Mouse (Mus musculus) lung, postnatal 0 days (tissue): ENCODE measurements around the gene Ttll8. TPM values are rescaled to one million over a fixed set of nuclear protein-coding genes. Genes with fewer than 3 reads are reported as not detected.

Source experiments
- ATAC-seq: fragments of 200-750 bp; cut with Nextera tagmentation; 2 replicates; pipeline ENCODE4 v1.8.0; 2017; ENCODE audit warnings: moderate library complexity
- DNase-seq: peaks from one replicate; pipeline ENCODE4 v3.0.0-alpha.2; 2016; ENCODE audit warnings: low spot score
- H3K27ac ChIP-seq: fragments of 300-500 bp; sonication (generic); 2 replicates; pipeline ENCODE4 v1.5.1; 2014; ENCODE audit warnings: antibody characterized with exemption, mild to moderate bottlenecking, low read length, mixed read lengths
- H3K27me3 ChIP-seq: fragments of 300-500 bp; sonication (generic); replicated peaks from 2 replicates; pipeline ENCODE4 v1.6.1; 2014; ENCODE audit warnings: low read length, mixed read lengths; ENCODE audit not compliant: insufficient read depth
- H3K36me3 ChIP-seq: fragments of 300-500 bp; sonication (generic); 2 replicates; pipeline ENCODE4 v1.6.1; 2014; ENCODE audit warnings: low read length, mixed read lengths; ENCODE audit not compliant: insufficient read depth
- H3K4me1 ChIP-seq: fragments of 300-500 bp; sonication (generic); 2 replicates; pipeline ENCODE4 v1.6.1; 2014; ENCODE audit warnings: antibody characterized with exemption, low read depth, low read length, mixed read lengths; ENCODE audit not compliant: insufficient read depth
- H3K4me2 ChIP-seq: fragments of 300-500 bp; sonication (generic); replicated peaks from 2 replicates; pipeline ENCODE4 v1.6.1; 2014; ENCODE audit warnings: low read depth, mild to moderate bottlenecking, low read length, moderate library complexity, mixed read lengths
- H3K4me3 ChIP-seq: fragments of 300-500 bp; sonication (generic); 2 replicates; pipeline ENCODE4 v1.5.1; 2014; ENCODE audit warnings: low read depth, low read length
- H3K9ac ChIP-seq: fragments of 300-500 bp; sonication (generic); replicated peaks from 2 replicates; pipeline ENCODE4 v1.6.1; 2014; ENCODE audit warnings: low read depth, mild to moderate bottlenecking
- H3K9me3 ChIP-seq: fragments of 300-500 bp; sonication (generic); 2 replicates; pipeline ENCODE4 v1.6.1; 2016; ENCODE audit warnings: low read length, mixed read lengths
- CTCF ChIP-seq: IDR thresholded peaks from 2 replicates; pipeline ENCODE4 v1.5.1; 2016; ENCODE audit warnings: antibody characterized with exemption, mild to moderate bottlenecking
- EP300 ChIP-seq: IDR thresholded peaks from 2 replicates; pipeline ENCODE4 v1.6.1; 2016; ENCODE audit warnings: antibody characterized with exemption, mild to moderate bottlenecking, control low read depth
- WGBS: fragments of 180-500 bp; shearing (Covaris S2); extraction: QIAGEN DNeasy Blood & Tissue Kit; methylation state at CpG from one replicate; pipeline ENCODE4 v1.1.7; 2014; 5-methylcytosine and 5-hydroxymethylcytosine counted together
- polyA plus RNA-seq: library from polyadenylated mRNA; unstranded; fragments of >200 nt; fragmentation: Nextera tagmentation; extraction: Ambion mirVana; gene quantifications from 2 replicates; pipeline ENCODE4 v1.2.1, GENCODE M21; 2015

Gene Ttll8
- polyA plus RNA-seq, 1 experiment from 2014 or later, result 0.06 TPM

DNA sequence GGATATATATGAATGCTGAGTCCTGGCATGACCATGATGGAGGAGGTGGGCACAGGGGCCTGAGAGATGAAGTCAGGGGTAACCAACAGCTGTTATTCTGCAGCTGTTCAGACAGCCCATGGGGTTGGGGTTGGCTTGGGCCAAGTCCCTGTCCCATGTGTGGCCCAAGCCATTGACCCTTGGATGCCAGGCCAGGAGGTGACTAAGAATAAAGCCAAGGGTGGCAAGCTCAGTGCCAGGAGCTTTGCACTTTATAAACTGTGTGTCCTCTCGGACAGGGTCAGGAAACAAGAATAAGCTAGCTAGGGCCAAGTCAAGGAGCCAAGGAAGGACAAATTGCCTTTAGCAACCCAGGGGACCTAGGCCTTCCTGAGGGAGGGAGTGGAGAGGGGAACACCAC, 62.0 kb downstream of the Ttll8 start:
- no peaks in the 10 kb centered on the region for H3K9me3 ChIP-seq
- ATAC-seq, result no peak
- no peak overlapping the region for H3K9ac ChIP-seq
- H3K4me3 ChIP-seq, result no peak overlapping the region
- no peak for DNase-seq
- H3K4me1 ChIP-seq, result no peaks in the 10 kb centered on the region
- no peak overlapping the region for H3K27ac ChIP-seq
- TF ChIP-seq CTCF (no peak), EP300 (no peak)
- H3K36me3 ChIP-seq, result no peaks in the 10 kb centered on the region
- WGBS, result 69% methylated on average over 1 of the region's 1 CpGs
- no peaks in the 10 kb centered on the region for H3K27me3 ChIP-seq
- H3K4me2 ChIP-seq, result no peak overlapping the region

DNA sequence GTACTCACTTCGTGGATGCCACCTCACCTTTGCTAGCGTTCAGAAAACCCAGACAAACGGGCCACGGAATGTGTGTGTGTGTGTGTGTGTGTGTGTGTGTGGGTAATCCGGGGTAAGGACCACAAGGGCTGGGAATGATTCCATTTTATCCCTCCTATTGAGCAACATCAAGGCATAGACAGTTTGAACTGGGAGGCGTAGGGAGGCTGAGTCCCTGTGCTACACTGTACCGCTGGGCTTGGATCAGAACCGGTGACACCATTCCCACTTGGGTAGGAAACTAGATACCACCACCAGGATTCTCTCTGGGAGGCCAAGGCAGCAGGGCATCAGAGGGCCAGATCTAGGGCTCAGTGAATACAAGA, 62.6 kb downstream of the Ttll8 start:
- H3K4me3 ChIP-seq, result no peak overlapping the region
- 65% methylated on average over 8 of the region's 8 CpGs for WGBS
- no peaks in the 10 kb centered on the region for H3K36me3 ChIP-seq
- H3K27ac ChIP-seq, result no peak overlapping the region
- no peak for DNase-seq
- ATAC-seq, result no peak
- no peaks in the 10 kb centered on the region for H3K27me3 ChIP-seq
- H3K9me3 ChIP-seq, result no peaks in the 10 kb centered on the region
- TF ChIP-seq CTCF (no peak), EP300 (no peak)
- no peak overlapping the region for H3K9ac ChIP-seq
- H3K4me2 ChIP-seq, result peak overlapping the region; percentile 74; the same call in 1 of the 2 replicates
- H3K4me1 ChIP-seq, result no peaks in the 10 kb centered on the region

DNA sequence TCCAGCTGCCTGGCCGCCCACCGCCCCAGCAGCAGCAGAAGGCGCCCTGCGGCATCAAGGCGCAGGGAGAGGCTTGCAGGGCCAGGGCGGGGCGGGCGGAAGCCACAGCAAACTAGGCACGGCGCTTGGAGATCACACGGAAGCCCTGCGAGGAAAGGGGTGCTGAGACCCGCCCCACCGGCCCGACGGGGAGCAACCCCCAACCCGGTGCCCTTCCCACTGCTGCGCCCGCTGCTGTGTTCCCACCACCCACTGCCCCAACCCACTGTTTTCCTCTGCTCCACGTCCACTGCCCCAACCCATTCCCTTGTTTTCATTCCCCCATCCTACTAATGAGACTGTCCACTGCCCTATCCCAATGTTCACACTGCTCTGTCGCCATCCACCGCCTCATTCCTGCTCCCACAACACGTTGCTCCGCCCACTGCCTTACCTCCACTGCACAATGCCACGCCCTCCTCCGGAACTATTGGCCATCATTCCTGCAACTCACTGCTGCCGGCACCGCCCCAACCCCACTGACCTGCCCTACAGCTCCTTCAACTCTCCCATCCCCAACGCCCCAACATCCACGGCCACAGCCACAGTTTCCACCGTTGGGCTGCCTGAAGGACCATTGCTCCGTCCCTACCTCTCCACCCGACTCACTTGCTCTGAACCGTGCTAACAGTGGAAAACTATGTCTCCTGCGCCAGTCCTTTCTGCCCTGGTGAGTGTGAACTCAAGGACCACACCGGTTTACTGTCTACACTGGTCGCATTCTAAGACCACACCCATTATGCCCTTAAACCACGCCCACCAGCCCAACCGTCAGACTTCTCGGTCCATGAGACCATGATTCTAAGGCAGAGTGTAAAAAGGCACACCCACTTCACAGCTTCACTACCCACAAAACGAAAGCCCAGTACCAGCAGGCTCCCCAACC, 63.2 kb downstream of the Ttll8 start:
- Histone ChIP-seq H3K4me2 (peak overlapping the region; percentile 74), H3K4me1 (no peaks in the 10 kb centered on the region), H3K4me3 (peak overlapping the region; percentile 33), H3K27ac (no peak overlapping the region), H3K9me3 (no peaks in the 10 kb centered on the region), H3K36me3 (no peaks in the 10 kb centered on the region), H3K9ac (peak overlapping the region; percentile 27), H3K27me3 (no peaks in the 10 kb centered on the region)
- TF ChIP-seq CTCF (no peak), EP300 (no peak)
- peak; percentile 93 for DNase-seq
- WGBS, result 1% methylated on average over 39 of the region's 41 CpGs
- ATAC-seq, result peak; percentile 95

DNA sequence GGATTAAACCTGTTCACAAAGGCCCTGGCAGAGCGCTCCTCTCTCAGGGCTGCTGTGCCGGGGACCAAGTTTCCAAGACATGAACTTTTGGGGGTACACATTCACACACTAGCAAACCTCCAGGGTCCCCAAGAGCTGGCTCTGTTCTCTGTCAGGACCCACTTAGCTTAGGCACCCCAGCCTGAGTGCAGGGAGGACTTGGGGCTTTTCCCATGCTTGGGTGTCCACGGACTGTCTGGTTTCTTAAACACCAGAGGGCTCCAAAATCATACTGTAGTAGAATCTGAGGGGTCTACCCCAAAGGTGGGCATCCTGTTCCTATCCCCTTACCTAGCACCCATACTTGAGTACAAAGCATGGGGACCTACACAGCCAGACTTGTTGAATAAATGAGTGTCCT, 64.2 kb downstream of the Ttll8 start:
- no peak for TF ChIP-seq EP300
- no peak for TF ChIP-seq CTCF
- Histone ChIP-seq H3K27ac (no peak overlapping the region), H3K4me2 (peak overlapping the region; percentile 74; the same call in 1 of the 2 replicates), H3K4me1 (no peaks in the 10 kb centered on the region), H3K36me3 (no peaks in the 10 kb centered on the region), H3K27me3 (no peaks in the 10 kb centered on the region), H3K9ac (no peak overlapping the region), H3K9me3 (no peaks in the 10 kb centered on the region), H3K4me3 (no peak overlapping the region)
- DNase-seq, result no peak
- 82% methylated on average over 3 of the region's 3 CpGs for WGBS
- no peak for ATAC-seq

DNA sequence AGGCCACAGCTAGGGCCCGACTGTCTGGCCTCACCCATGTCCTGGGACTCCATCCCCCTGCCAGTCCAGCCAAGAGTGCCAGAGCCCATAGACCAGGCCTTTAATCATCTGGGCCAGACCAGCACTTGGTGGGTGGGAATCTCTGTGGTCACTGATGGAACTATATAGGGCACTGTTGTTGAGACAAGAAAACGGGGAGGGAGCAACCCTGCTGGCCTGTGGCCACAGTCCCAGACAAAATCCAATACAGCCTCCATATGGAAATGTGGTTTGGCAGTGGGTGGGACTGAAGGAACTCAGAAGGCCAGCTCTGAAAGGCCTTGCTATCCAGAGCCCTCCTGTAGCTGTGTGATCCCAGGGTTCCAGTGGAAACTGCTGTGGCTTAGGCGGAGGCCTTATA, 65.2 kb downstream of the Ttll8 start:
- no peaks in the 10 kb centered on the region for H3K27me3 ChIP-seq
- H3K4me3 ChIP-seq, result no peak overlapping the region
- no peaks in the 10 kb centered on the region for H3K9me3 ChIP-seq
- H3K4me2 ChIP-seq, result no peak overlapping the region
- DNase-seq (no peak), ATAC-seq (no peak)
- WGBS, result 84% methylated on average over 3 of the region's 3 CpGs
- H3K36me3 ChIP-seq, result no peaks in the 10 kb centered on the region
- H3K27ac ChIP-seq, result no peak overlapping the region
- H3K4me1 ChIP-seq, result no peaks in the 10 kb centered on the region
- no peak overlapping the region for H3K9ac ChIP-seq
- TF ChIP-seq CTCF (no peak), EP300 (no peak)

DNA sequence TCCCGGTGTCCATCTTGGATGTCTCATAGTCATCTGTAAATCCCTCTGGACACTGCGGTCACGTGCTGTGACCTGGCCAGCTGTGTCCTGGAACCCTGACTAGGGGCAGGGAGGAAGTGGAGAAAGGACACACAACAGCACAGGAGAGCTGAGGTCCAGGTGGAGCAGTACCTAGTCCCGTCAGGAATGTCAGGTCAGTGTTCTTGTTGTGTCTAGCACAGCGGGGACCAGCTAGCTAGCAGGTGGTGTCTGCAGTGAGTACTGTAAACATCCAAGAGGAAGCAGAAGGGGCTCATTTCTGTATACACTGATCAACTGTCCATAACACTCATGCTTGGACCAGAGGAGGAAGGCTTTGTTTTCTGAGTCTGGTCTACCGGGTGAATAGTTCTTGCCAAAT, 68.8 kb downstream of the Ttll8 start:
- no peak for ATAC-seq
- Histone ChIP-seq H3K36me3 (no peaks in the 10 kb centered on the region), H3K9ac (no peak overlapping the region), H3K27me3 (no peaks in the 10 kb centered on the region), H3K4me2 (no peak overlapping the region), H3K27ac (no peak overlapping the region), H3K9me3 (no peaks in the 10 kb centered on the region), H3K4me3 (no peak overlapping the region), H3K4me1 (no peaks in the 10 kb centered on the region)
- DNase-seq, result no peak
- WGBS, result 56% methylated on average over 6 of the region's 6 CpGs
- no peak for TF ChIP-seq EP300
- TF ChIP-seq CTCF, result no peak
